14 mouse cellular contexts compared by ENCODE assay signal in the genomic region with DNA sequence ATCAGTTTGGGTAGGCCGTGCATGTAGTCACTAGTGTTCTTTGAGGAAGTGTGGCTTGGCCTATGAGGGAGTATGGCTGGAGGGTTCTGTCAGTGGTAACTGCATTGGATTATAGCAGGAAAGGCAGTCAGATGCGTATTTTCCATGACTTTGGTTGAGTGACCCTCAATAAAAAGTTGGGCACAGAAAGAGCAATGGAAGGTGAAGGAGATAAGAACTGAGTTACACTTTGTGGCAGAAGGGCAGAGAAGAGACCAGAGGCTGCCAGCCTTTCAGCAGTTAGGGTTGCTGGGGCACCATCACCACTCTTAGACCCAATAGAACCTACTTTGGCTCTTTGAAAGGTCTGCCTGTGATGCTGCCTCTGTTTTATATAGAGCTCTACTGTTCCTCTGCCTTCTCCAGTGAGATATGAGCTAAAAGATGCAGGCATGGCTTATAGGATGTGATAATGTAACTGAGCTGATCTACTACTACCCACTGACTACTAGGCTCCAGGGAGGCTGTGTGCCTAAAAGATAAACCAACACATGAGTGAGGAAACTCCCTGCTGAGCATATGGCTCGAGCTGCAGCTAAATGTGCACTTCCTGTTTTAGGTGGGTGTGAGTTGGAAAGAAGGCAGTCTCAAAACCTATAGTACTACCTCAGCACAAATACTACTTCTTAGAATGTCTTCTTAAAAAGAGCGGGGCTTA. TPM values are rescaled to one million over a fixed set of nuclear protein-coding genes. Genes with fewer than 3 reads are reported as not detected.
DNase-seq lines count a peak whose midpoint lies in the region; ATAC-seq lines count a peak whose summit lies in the region.
"Had no signal": no experiment of that assay in that cellular context is flagged by ENCODE, and none has a peak within 500 bp of the region (broad histone marks: within the 10 kb centered on the region; RNA-seq: fewer than 3 reads in every experiment).

No protein-coding gene starts in this region.

- intact Hi-C loops in left cerebral cortex, postnatal 25 days (cut with DNase I), result no loop called here

- peak; percentile 10 for DNase-seq in layer of hippocampus, adult 9-11 months
- DNase-seq in layer of hippocampus, postnatal 10 days (ENCODE audit: low spot score in 2 of 2), result no peak
- DNase-seq in brain, adult 2 months (ENCODE audit: low read depth, low spot score), result peak; percentile 73
- peak; percentile 34 to 82 for DNase-seq in left cerebral cortex, postnatal 25 days (ENCODE audit: low spot score in 2 of 2)
- no peak for DNase-seq in kidney, postnatal 4 days
- DNase-seq in kidney, adult 8-10 months, result no peak
- no peak for DNase-seq in embryo, embryonic 10.5 days (ENCODE audit: low spot score)
- DNase-seq: heart, adult 11 months; heart, postnatal 4 days; kidney, adult 9 months; layer of hippocampus, postnatal 36 days; spleen, adult 18-20 months; thymus, postnatal 36 days had no signal

- peak; percentile 97 for ATAC-seq in megakaryocyte-erythroid progenitor cell, adult 5-6 weeks (replicated peaks; ENCODE audit: low FRiP score, low TSS enrichment, poor library complexity, severe bottlenecking)

RNA-seq across cellular contexts. Expression of gene Epm2a, which starts 19.9 kb away (rescaled TPM):
- total RNA-seq in layer of hippocampus, postnatal 10 days (2021), result 10 to 100 TPM; 21.5 to 25.4 TPM
- 10 to 100 TPM; 28.9 TPM for total RNA-seq in left cerebral cortex, postnatal 25 days (2021)
- total RNA-seq in megakaryocyte-erythroid progenitor cell, adult 5-6 weeks (2014; fragmentation: Nextera tagmentation), result 1.4 and 1.9 TPM in 2 replicates
- total RNA-seq in megakaryocyte-erythroid progenitor cell, adult 5-6 weeks (2017), result 3.4 and 6.5 TPM in 2 replicates

RNA-seq across cellular contexts. Expression of gene Fbxo30, which starts 42.2 kb away (rescaled TPM):
- 10 to 100 TPM; 12.1 to 12.5 TPM for total RNA-seq in layer of hippocampus, postnatal 10 days (2021)
- total RNA-seq in left cerebral cortex, postnatal 25 days (2021), result 1 to 10 TPM; 8.6 to 9.9 TPM
- 11.5 and 16.8 TPM in 2 replicates for total RNA-seq in megakaryocyte-erythroid progenitor cell, adult 5-6 weeks (2014; fragmentation: Nextera tagmentation)
- total RNA-seq in megakaryocyte-erythroid progenitor cell, adult 5-6 weeks (2017), result 19.3 and 20.0 TPM in 2 replicates

Comparison
In these comparisons a context has a peak if more than half of its experiments do, and no peak if none do; other contexts are left out.
1. DNase-seq: peak in layer of hippocampus, adult 9-11 months (single experiment), brain, adult 2 months (single experiment) and left cerebral cortex, postnatal 25 days (2 of 2); none in layer of hippocampus, postnatal 10 days (0 of 2), kidney, postnatal 4 days (0 of 2), kidney, adult 8-10 months (0 of 2) and embryo, embryonic 10.5 days (single experiment).